Mouse (Mus musculus) Patski (cell line): ENCODE measurements around the gene Faf2. TPM values are rescaled to one million over a fixed set of nuclear protein-coding genes. Genes with fewer than 3 reads are reported as not detected.

Experiments
- ATAC-seq: fragments of 100-300 bp; one replicate; pipeline ENCODE4 v1.8.0; 2021
- CTCF ChIA-PET: fragments of 350-600 bp; sonication (Branson Sonifier 250); formaldehyde crosslinking; loops from one replicate; lab custom pipeline; 2022; ENCODE audit warnings: inconsistent platforms; lab: Charles Lee
- POLR2A ChIA-PET: fragments of 350-600 bp; sonication (Branson Sonifier 250); formaldehyde crosslinking; loops from one replicate; lab custom pipeline; 2022; ENCODE audit warnings: antibody characterized with exemption, inconsistent platforms; lab: Charles Lee
- DNase-seq: peaks from one replicate; pipeline ENCODE4 v3.0.0-alpha.2; 2011; ENCODE audit warnings: low read depth, low spot score
- H3K27me3 ChIP-seq: fragments of 371-371 bp; one replicate; pipeline ENCODE4 v1.5.1; 2021
- CTCF ChIP-seq: fragments of 100-300 bp; IDR thresholded peaks from one replicate; pipeline ENCODE4 v1.5.1; 2021
- in situ Hi-C: fragments of 300-500 bp; cut with MboI; formaldehyde crosslinking; loops from 3 replicates; pipeline ENCODE4 v1.11.1; 2018; ENCODE audit warnings: low pct_unique_long_range_greater_than_20kb, mixed read lengths
- polyA plus RNA-seq: library from polyadenylated mRNA; unstranded; gene quantifications from one replicate; pipeline ENCODE4 v1.2.3, GENCODE M21; 2021

The Faf2 gene
- polyA plus RNA-seq, 1 experiment from 2014 or later, result 64.0 TPM

GRCm38 (mm10) chr13:54687096-54687495, 65.5 kb downstream of the Faf2 start:
- no peak for DNase-seq
- ChIA-PET POLR2A (interaction anchor here (1.0 to 1.1 kb wide), 2 partner anchors 65 to 79 kb away, joined by 3 read pairs; partner anchors contain the start of gene Faf2), CTCF (interaction anchor here (1.2 kb wide), 1 partner anchor 125 kb away, joined by 3 read pairs; no protein-coding TSS in a partner anchor)
- TF ChIP-seq CTCF, result no peak
- in situ Hi-C loops, result loop anchor here (10.0 kb wide), 1 partner anchor 112 kb away; the partner anchor contains the start of gene Arl10
- ATAC-seq, result peak; percentile 57
- H3K27me3 ChIP-seq, result no peaks in the 10 kb centered on the region

GRCm38 (mm10) chr13:54687575-54688424, 66.2 kb downstream of the Faf2 start:
- ChIA-PET POLR2A (interaction anchor here (0.7 to 1.1 kb wide), 3 partner anchors 21 to 79 kb away, joined by 3 read pairs; partner anchors contain the start of gene Faf2), CTCF (no interaction called here)
- DNase-seq (peak; percentile 84), ATAC-seq (peak; percentile 86)
- no peaks in the 10 kb centered on the region for H3K27me3 ChIP-seq
- in situ Hi-C loops, result loop anchor here (10.0 kb wide), 1 partner anchor 113 kb away; the partner anchor contains the start of gene Arl10
- no peak for TF ChIP-seq CTCF

DNA sequence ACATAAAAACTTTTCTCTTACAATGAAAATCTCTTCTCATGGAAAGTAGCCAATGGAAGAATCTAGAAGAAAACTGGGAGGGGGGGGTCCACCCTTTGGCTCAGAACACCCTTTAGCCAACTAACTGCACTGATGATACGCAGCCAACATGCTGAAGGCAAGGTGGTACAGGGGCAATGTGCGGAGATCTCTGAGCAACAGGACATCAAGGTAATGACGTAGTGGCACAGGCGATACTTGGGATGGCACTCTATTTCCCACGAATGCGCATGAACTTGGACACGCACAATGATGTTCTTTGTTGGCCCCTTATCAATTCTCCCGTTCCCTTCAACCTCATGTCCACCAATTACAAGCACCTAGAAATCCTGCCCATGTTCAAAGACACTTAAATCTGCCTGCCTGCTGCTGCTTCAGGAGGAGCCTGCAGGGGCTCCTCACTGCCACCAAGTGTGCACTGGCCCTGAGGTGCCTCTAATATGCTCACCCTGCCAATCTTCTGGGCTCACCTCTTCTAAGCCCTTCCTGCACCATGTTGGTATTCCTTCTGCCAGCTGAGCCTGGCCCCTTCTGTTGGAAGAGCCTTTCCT, 68.7 kb downstream of the Faf2 start:
- in situ Hi-C loops, result no loop called here
- ATAC-seq, result no peak
- no peak for DNase-seq
- no peak for TF ChIP-seq CTCF
- H3K27me3 ChIP-seq, result no peaks in the 10 kb centered on the region
- CTCF ChIA-PET, result no interaction called here
- POLR2A ChIA-PET, result no interaction called here

DNA sequence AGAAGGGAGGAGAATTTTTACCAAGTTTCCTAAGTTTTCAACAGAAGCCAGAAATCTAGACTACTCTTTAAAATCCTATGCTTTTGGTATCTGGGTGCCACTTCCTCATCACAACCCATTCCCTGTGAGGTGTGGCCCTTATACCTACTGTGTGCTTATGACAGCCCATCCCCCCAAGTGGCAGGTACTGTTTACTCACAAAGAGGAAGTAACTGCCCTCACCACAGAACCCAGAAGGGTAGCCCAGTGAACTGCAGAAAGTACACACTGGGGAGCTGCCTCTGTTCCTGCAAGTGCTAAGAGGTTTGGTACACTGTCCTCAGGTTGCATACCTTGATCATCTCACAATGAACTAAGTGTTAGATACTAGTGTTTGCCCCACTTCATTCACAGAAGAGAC, 70.2 kb downstream of the Faf2 start:
- ATAC-seq (no peak), DNase-seq (no peak)
- ChIA-PET POLR2A (no interaction called here), CTCF (no interaction called here)
- TF ChIP-seq CTCF, result no peak
- in situ Hi-C loops, result no loop called here
- H3K27me3 ChIP-seq, result no peaks in the 10 kb centered on the region

DNA sequence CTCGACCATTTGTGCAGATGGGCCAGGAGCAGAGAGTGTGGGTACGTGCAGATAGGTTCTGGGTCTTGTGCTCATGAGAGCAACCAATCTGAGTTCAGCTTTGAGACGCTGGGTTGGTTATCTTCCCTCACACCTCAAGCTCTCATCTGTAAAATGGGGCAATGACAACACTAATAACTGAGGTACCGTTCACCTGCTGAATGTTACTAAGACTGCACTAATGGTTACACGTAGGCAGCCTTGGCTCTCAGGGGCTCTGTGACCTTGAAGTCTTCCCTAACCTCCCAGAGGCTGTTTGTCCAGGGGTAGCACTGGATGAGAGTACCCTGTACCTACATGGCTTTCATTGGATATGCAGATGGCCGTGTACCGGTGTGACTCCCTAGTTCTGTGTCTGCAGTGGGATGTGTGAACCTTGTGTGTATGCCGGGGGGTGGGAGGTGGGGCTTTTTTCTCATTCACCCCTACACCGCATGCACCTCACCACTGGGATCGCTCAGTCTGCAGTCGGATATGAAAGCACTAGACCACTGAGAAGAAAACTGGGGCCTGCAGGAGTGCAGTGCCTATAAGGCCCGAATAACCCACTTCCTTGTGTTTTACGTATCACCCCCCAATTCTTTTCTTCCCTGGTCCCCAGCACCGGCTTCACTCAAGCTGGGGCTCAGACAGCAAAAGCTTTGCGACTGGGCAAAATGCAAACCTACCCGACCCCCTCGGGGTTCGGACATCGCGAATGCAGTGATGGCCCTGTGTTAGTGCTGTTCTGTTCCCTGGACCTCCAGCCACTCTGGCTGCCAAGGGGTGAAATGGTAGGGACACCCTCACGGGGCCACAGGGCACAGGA, 71.3 kb downstream of the Faf2 start:
- in situ Hi-C loops, result no loop called here
- ATAC-seq, result no peak
- no peak for TF ChIP-seq CTCF
- CTCF ChIA-PET, result no interaction called here
- H3K27me3 ChIP-seq, result no peaks in the 10 kb centered on the region
- POLR2A ChIA-PET, result interaction anchor here (0.6 kb wide), 1 partner anchor 497 kb away, joined by 3 read pairs; no protein-coding TSS in a partner anchor
- no peak for DNase-seq

DNA sequence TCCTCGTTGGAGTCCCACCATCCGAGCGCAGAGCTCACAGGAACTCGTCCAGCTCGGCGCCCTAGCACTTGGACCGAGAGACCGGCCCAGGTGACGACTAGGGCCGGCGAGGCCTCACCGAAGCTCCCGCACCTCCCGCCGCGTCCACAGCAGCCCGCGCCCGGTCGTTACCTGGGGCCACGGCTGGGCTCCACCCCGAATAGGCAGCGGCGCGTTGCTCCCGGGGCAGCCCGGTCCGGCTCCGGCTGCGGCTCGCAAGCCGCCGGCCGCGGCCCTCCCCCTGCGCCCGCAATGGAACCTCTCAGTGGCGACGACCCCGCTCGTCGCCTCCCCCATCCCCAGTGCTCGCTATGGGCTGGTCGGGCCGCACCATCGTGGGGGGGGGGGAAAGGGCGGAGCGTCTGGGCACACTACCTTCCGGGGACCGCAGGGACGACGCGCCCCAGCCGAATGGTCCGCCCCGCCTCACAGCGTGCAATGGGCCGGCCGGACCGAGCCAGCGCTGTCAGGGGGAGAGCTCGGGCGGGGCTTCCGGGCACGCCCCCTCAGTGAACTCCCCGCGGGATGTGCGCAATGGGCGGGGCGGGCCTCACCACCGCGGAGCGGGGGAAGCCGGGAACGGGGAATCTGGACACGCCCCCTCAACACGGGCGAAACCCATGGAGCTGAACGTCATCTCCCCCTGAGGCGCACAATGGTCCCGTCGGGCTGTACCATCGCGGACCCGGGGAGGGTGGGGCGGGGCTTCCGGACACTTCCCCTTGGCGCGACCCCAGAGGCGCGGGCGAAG, 72.2 kb downstream of the Faf2 start, which contains the start of gene Rnf44:
TSS of gene Rnf44 (minus strand) at position 350 of the 790 bp plus-strand sequence.
- ChIA-PET POLR2A (no interaction called here), CTCF (no interaction called here)
- H3K27me3 ChIP-seq, result no peaks in the 10 kb centered on the region
- in situ Hi-C loops, result no loop called here
- ATAC-seq (peak; percentile 98), DNase-seq (peak; percentile 91)
- no peak for TF ChIP-seq CTCF

- TF ChIP-seq CTCF, result no peak
- DNase-seq (no peak), ATAC-seq (peak; percentile 41)
- in situ Hi-C loops, result no loop called here
- POLR2A ChIA-PET, result no interaction called here
- CTCF ChIA-PET, result no interaction called here
- no peaks in the 10 kb centered on the region for H3K27me3 ChIP-seq
Observed at GRCm38 (mm10) chr13:54694348-54695060, 72.9 kb downstream of the Faf2 start.

- no peak for TF ChIP-seq CTCF
- in situ Hi-C loops, result no loop called here
- no peak for ATAC-seq
- no peaks in the 10 kb centered on the region for H3K27me3 ChIP-seq
- ChIA-PET CTCF (no interaction called here), POLR2A (no interaction called here)
- no peak for DNase-seq
Observed at GRCm38 (mm10) chr13:54695479-54696230, 74.1 kb downstream of the Faf2 start.
